Mouse (Mus musculus) cerebellum, adult 2 months (tissue): ENCODE data around the gene Igsf21.

ENCODE experiments used
- CTCF ChIP-seq: fragments of 200-500 bp; IDR thresholded peaks from 2 replicates; pipeline ENCODE4 v1.5.1; 2011; ENCODE audit warnings: low read depth, mild to moderate bottlenecking, control low read depth, low read length, moderate library complexity, borderline replicate concordance; ENCODE audit not compliant: insufficient read depth
- POLR2A ChIP-seq: fragments of 200-500 bp; IDR thresholded peaks from 2 replicates; pipeline ENCODE4 v1.6.1; 2011; ENCODE audit warnings: low read length, control low read depth, borderline replicate concordance; ENCODE audit not compliant: insufficient read depth

DNA sequence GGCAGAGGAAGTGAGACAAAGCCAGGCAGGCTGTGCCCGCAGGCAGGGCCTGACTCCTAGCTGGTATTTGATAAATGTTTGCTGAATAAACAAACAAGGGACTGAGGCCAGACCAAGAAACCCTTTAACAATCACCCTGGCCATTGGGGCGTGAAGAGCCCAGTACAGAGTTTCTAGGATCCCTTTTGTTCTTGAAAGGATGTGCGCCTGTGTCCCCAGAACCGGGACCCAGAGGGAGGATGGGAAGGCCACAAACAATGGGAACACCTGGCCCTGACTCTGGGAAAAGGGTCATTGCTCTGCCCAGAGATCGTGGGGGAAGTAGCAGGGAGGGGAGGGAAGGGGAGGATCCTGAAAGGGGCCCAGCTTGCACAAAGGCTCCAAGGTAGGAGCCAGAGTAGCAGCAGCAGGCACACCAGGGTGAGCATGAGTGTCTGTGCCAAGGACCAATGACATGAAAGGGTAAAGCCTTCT lies 269.2 kb downstream of the Igsf21 start:
- TF ChIP-seq POLR2A (no peak), CTCF (no peak)
